Mouse (Mus musculus): ENCODE results near the gene Gm10097. TPM values are rescaled to one million over a fixed set of nuclear protein-coding genes. Genes with fewer than 3 reads are reported as not detected.

Gm10097 gene
- polyA plus RNA-seq (2015; fragmentation: Nextera tagmentation; extraction: Ambion mirVana) = 0.09 and 0.15 TPM in 2 replicates

DNA sequence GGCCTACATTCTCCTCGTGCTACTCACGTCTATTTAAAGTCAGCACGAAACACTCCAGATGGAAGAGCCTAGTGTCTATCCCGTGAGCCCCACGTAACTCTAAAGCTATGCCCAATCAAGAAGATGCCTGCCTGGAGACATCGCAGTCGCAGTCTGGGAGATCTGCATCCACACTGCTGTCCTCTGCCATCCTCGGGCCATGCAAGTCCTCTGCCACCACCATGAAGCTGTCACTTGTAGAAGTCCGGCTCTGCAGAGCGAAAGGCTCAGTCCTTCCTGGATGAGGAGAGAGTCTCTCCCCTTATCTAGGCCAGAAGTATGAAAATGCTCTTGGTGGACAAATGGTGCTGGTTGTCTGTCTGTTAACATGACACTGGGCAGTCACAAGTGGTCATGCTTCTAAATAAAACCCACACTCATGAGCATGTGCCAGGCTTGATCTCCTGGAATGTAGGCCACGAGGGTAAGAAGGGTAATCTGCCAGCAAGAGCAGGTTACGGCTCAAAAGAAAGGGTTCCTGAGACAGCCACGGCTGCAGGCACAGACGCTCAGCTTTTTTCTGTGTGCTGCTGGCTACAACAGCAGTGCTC is at the start of gene Gm10097:
Gene Gm10097, plus strand, starts transcription at position 517 of the 590 bp plus-strand sequence.
- no peak for ATAC-seq
- no peaks in the 10 kb centered on the region for H3K4me1 ChIP-seq (replicated peaks)
- WGBS = 82% methylated on average over 14 of the region's 14 CpGs

DNA sequence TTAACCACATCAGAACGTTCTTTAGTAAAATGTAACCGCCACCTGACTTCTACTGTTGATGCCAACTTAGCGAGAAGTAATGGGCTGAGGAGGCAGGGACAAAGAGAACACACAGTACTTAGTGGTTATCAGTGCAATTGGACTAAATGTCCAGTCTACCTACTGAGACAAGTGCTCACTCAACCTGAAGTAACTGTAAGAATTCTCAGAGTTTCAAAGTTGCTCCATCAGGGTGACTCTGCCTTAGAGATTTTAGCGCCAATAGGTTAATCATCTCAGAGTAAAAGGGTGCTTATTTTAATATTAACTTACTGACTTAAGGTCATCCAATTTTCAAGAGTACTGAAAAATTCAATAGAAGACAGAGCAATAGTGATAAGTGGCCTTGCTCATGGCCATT is 43.1 kb upstream of the Gm10097 start:
- Histone ChIP-seq H3K27ac (no peak overlapping the region), H3K36me3 (0 out of 2 replicates have a peak, but pooled peaks cover 4% of the 10 kb centered on the region), H3K27me3 (no peaks in the 10 kb centered on the region), H3K9ac (replicated peaks) (no peak overlapping the region), H3K4me2 (replicated peaks) (no peak overlapping the region), H3K4me3 (replicated peaks) (no peak overlapping the region), H3K4me1 (replicated peaks) (no peaks in the 10 kb centered on the region), H3K9me3 (no peaks in the 10 kb centered on the region)
- WGBS = 94% methylated on average over 4 of the region's 4 CpGs
- ATAC-seq = no peak

More for the DNA sequence above, at the start of gene Gm10097:
- Histone ChIP-seq H3K9ac (replicated peaks) (no peak within 1 kb of the TSS), H3K27ac (no peak within 1 kb of the TSS), H3K4me3 (replicated peaks) (no peak within 1 kb of the TSS), H3K27me3 (no peaks in the 10 kb centered on the region), H3K36me3 (no peaks in the 10 kb centered on the region), H3K4me2 (replicated peaks) (no peak within 1 kb of the TSS), H3K9me3 (no peaks in the 10 kb centered on the region)

GRCm38 (mm10) chr10:5027208-5027607 is 41.8 kb upstream of the Gm10097 start:
- ATAC-seq = no peak
- no peak overlapping the region for H3K4me3 ChIP-seq (replicated peaks)
- H3K4me2 ChIP-seq (replicated peaks) = no peak overlapping the region
- 92% methylated on average over 1 of the region's 1 CpGs for WGBS
- no peaks in the 10 kb centered on the region; the same call in 1 of the 2 replicates for H3K36me3 ChIP-seq
- H3K27me3 ChIP-seq = no peaks in the 10 kb centered on the region
- H3K9me3 ChIP-seq = no peaks in the 10 kb centered on the region
- H3K27ac ChIP-seq = no peak overlapping the region
- no peaks in the 10 kb centered on the region for H3K4me1 ChIP-seq (replicated peaks)
- H3K9ac ChIP-seq (replicated peaks) = no peak overlapping the region

GRCm38 (mm10) chr10:5028301-5028700 is 40.7 kb upstream of the Gm10097 start:
- no peak overlapping the region for H3K4me2 ChIP-seq (replicated peaks)
- no peaks in the 10 kb centered on the region for H3K27me3 ChIP-seq
- no peak overlapping the region for H3K27ac ChIP-seq
- H3K36me3 ChIP-seq = peaks cover 5% of the 10 kb centered on the region
- no peak overlapping the region for H3K4me3 ChIP-seq (replicated peaks)
- no peak overlapping the region for H3K9ac ChIP-seq (replicated peaks)
- 90% methylated on average over 9 of the region's 9 CpGs for WGBS
- H3K9me3 ChIP-seq = no peaks in the 10 kb centered on the region
- no peak for ATAC-seq
- H3K4me1 ChIP-seq (replicated peaks) = no peaks in the 10 kb centered on the region

GRCm38 (mm10) chr10:5029161-5029560 is 39.8 kb upstream of the Gm10097 start:
- 87% methylated on average over 2 of the region's 2 CpGs for WGBS
- no peak for ATAC-seq
- Histone ChIP-seq H3K36me3 (peaks cover 5% of the 10 kb centered on the region), H3K27me3 (no peaks in the 10 kb centered on the region), H3K9ac (replicated peaks) (no peak overlapping the region), H3K4me3 (replicated peaks) (no peak overlapping the region), H3K4me1 (replicated peaks) (no peaks in the 10 kb centered on the region), H3K4me2 (replicated peaks) (no peak overlapping the region), H3K27ac (no peak overlapping the region), H3K9me3 (no peaks in the 10 kb centered on the region)

DNA sequence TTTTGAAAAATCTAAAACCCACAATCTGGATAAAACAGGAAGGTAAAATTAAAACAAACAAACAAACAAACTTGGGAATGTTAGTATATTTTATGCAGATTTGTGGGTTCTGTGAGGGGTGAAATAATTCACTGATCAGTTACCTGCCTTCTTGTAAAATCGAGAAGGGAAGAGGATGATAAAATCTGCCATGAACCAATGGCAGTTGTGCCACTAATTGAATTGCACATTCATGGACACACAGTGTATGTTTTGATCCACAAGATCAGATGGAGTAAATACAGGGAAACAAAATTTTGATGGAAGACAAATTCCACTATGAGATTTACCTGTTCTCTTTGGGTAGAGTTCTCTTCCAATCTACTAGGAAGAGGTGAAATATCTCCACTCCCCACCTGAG is 39.1 kb upstream of the Gm10097 start:
- H3K4me2 ChIP-seq (replicated peaks) = no peak overlapping the region
- no peak overlapping the region for H3K27ac ChIP-seq
- H3K9ac ChIP-seq (replicated peaks) = no peak overlapping the region
- no peaks in the 10 kb centered on the region for H3K27me3 ChIP-seq
- peaks cover 5% of the 10 kb centered on the region for H3K36me3 ChIP-seq
- no peak overlapping the region for H3K4me3 ChIP-seq (replicated peaks)
- no peaks in the 10 kb centered on the region for H3K4me1 ChIP-seq (replicated peaks)
- no peak for ATAC-seq
- 94% methylated on average over 1 of the region's 1 CpGs for WGBS
- no peaks in the 10 kb centered on the region for H3K9me3 ChIP-seq

GRCm38 (mm10) chr10:5032192-5033048 is 36.6 kb upstream of the Gm10097 start:
- Histone ChIP-seq H3K9ac (replicated peaks) (no peak overlapping the region), H3K4me3 (replicated peaks) (no peak overlapping the region), H3K9me3 (no peaks in the 10 kb centered on the region), H3K36me3 (peaks cover 5% of the 10 kb centered on the region), H3K27me3 (no peaks in the 10 kb centered on the region), H3K4me2 (replicated peaks) (no peak overlapping the region), H3K27ac (no peak overlapping the region), H3K4me1 (replicated peaks) (no peaks in the 10 kb centered on the region)
- peak; percentile 69; the same call in 1 of the 2 replicates for ATAC-seq
- WGBS = 42% methylated on average over 15 of the region's 15 CpGs

DNA sequence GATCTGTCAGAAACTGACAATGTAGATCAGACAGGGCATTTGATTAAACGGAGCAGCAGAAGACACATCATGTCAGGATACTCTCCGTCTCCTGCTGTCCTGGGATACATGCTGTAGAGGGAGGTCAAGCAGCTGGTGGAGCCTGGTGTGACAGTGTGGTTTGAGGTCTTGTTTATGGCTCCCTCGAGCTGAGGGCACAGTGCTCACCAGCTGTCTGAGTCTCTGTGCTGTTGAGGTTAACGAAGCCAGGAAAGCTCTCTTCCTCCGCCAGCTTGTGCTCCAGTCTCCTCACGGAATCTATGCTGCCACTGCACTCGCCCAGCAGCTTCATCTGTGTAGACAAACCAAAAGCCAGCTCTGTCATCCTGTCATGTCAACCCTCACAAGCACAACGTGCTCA is 27.7 kb upstream of the Gm10097 start:
- 0 out of 2 replicates have a peak, but pooled peaks have one; percentile 45 for ATAC-seq
- no peak overlapping the region for H3K4me3 ChIP-seq (replicated peaks)
- no peak overlapping the region for H3K4me2 ChIP-seq (replicated peaks)
- no peaks in the 10 kb centered on the region for H3K27me3 ChIP-seq
- 81% methylated on average over 8 of the region's 8 CpGs for WGBS
- H3K9ac ChIP-seq (replicated peaks) = no peak overlapping the region
- no peak overlapping the region for H3K27ac ChIP-seq
- H3K9me3 ChIP-seq = no peaks in the 10 kb centered on the region; the same call in 1 of the 2 replicates
- 0 out of 2 replicates have a peak, but pooled peaks cover 6% of the 10 kb centered on the region for H3K4me1 ChIP-seq (replicated peaks)
- H3K36me3 ChIP-seq = peaks cover 23% of the 10 kb centered on the region

DNA sequence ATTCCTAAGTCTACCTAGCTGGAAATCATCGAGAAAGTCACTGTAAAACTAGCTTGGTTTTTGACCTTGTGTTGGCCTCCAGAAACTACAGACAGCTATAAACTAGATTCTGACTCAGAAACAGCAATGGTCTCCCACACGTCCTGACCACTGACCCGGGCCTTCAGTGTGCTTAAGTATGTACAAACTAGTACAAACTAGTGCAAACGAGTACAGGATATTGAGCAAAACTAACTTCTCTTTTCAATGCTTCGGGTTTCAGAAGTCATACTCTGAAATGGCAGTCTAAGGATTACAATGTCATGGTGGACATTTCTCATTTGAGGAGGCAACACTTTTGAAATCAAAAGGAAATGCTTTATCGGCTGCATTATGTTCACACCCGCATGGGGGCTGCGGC is 24.5 kb upstream of the Gm10097 start:
- Histone ChIP-seq H3K4me2 (replicated peaks) (no peak overlapping the region), H3K36me3 (peaks cover 23% of the 10 kb centered on the region), H3K4me3 (replicated peaks) (no peak overlapping the region), H3K9me3 (no peaks in the 10 kb centered on the region; the same call in 1 of the 2 replicates), H3K4me1 (replicated peaks) (no peaks in the 10 kb centered on the region), H3K9ac (replicated peaks) (no peak overlapping the region), H3K27ac (no peak overlapping the region), H3K27me3 (no peaks in the 10 kb centered on the region)
- WGBS = 92% methylated on average over 8 of the region's 8 CpGs
- no peak for ATAC-seq

GRCm38 (mm10) chr10:5045213-5045612 is 23.8 kb upstream of the Gm10097 start:
- Histone ChIP-seq H3K27me3 (no peaks in the 10 kb centered on the region), H3K4me3 (replicated peaks) (no peak overlapping the region), H3K4me2 (replicated peaks) (no peak overlapping the region), H3K4me1 (replicated peaks) (no peaks in the 10 kb centered on the region), H3K9ac (replicated peaks) (no peak overlapping the region), H3K9me3 (no peaks in the 10 kb centered on the region; the same call in 1 of the 2 replicates), H3K27ac (no peak overlapping the region), H3K36me3 (peaks cover 20% of the 10 kb centered on the region)
- WGBS = 91% methylated on average over 7 of the region's 7 CpGs
- ATAC-seq = no peak

DNA sequence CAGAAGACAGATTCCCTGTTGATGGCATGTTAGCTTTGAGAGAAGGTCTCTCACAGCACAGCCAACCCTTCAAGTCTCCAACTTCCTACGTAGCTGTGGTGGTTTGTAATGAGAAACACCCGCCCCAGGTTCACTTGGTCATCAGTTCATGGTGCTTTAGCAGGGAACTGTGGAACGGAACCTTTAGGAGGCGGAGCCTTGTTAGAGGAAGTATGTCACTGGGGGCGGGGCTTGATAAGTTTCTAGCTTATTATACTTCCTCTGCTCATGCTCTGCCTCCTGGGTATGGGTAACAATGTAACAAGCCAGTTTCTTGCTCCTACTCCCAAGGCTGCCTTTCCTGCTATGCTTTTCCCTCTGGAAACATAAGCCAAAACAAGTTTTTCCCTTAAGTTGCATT is 23.3 kb upstream of the Gm10097 start:
- Histone ChIP-seq H3K9ac (replicated peaks) (no peak overlapping the region), H3K27me3 (no peaks in the 10 kb centered on the region), H3K27ac (no peak overlapping the region), H3K4me2 (replicated peaks) (no peak overlapping the region), H3K9me3 (no peaks in the 10 kb centered on the region), H3K4me3 (replicated peaks) (no peak overlapping the region), H3K4me1 (replicated peaks) (no peaks in the 10 kb centered on the region), H3K36me3 (peaks cover 15% of the 10 kb centered on the region)
- no peak for ATAC-seq
- WGBS = 85% methylated on average over 5 of the region's 5 CpGs

GRCm38 (mm10) chr10:5056243-5056735 is 12.7 kb upstream of the Gm10097 start:
- peak; percentile 80 for ATAC-seq
- peaks cover 6% of the 10 kb centered on the region for H3K36me3 ChIP-seq
- no peak overlapping the region for H3K27ac ChIP-seq
- 25% methylated on average over 10 of the region's 10 CpGs for WGBS
- H3K9ac ChIP-seq (replicated peaks) = no peak overlapping the region
- peaks cover 10% of the 10 kb centered on the region; the same call in 1 of the 2 replicates for H3K27me3 ChIP-seq
- H3K4me2 ChIP-seq (replicated peaks) = no peak overlapping the region
- no peak overlapping the region for H3K4me3 ChIP-seq (replicated peaks)
- peaks cover 10% of the 10 kb centered on the region; the same call in 1 of the 2 replicates for H3K4me1 ChIP-seq (replicated peaks)
- H3K9me3 ChIP-seq = no peaks in the 10 kb centered on the region
